Mouse (Mus musculus) neural tube, embryonic 14.5 days (tissue): Measurements from ENCODE around the gene Gm5767. TPM values are rescaled to one million over a fixed set of nuclear protein-coding genes. Genes with fewer than 3 reads are reported as not detected.

Source experiments
- ATAC-seq: fragments of 200-750 bp; cut with Nextera tagmentation; 2 replicates; pipeline ENCODE4 v1.8.0; 2017; ENCODE audit warnings: low read depth, mild to moderate bottlenecking, moderate TSS enrichment, moderate library complexity
- H3K27ac ChIP-seq: fragments of 300-500 bp; sonication (generic); 2 replicates; pipeline ENCODE4 v1.5.1; 2014; ENCODE audit warnings: low read depth, mild to moderate bottlenecking, control low read depth, low read length, moderate library complexity, mixed read lengths
- H3K27me3 ChIP-seq: fragments of 300-500 bp; sonication (generic); 2 replicates; pipeline ENCODE4 v1.6.1; 2014; ENCODE audit warnings: low read length; ENCODE audit not compliant: control insufficient read depth, insufficient read depth
- H3K36me3 ChIP-seq: fragments of 300-500 bp; sonication (generic); 2 replicates; pipeline ENCODE4 v1.6.1; 2014; ENCODE audit warnings: low read length, mixed read lengths; ENCODE audit not compliant: control insufficient read depth, insufficient read depth
- H3K4me1 ChIP-seq: fragments of 300-500 bp; sonication (generic); 2 replicates; pipeline ENCODE4 v1.6.1; 2014; ENCODE audit warnings: low read length; ENCODE audit not compliant: control insufficient read depth, insufficient read depth
- H3K4me2 ChIP-seq: fragments of 300-500 bp; sonication (generic); 2 replicates; pipeline ENCODE4 v1.6.1; 2014; ENCODE audit warnings: mild to moderate bottlenecking, low read depth, low read length, control low read depth
- H3K4me3 ChIP-seq: fragments of 300-500 bp; sonication (generic); 2 replicates; pipeline ENCODE4 v1.5.1; 2014; ENCODE audit warnings: low read depth, low read length, control low read depth, mixed read lengths
- H3K9ac ChIP-seq: fragments of 300-500 bp; sonication (generic); replicated peaks from 2 replicates; pipeline ENCODE4 v1.6.1; 2014; ENCODE audit warnings: low read depth, mild to moderate bottlenecking, control low read depth, low read length, mixed read lengths
- H3K9me3 ChIP-seq: fragments of 300-500 bp; sonication (generic); 2 replicates; pipeline ENCODE4 v1.6.1; 2016; ENCODE audit warnings: low read length; ENCODE audit not compliant: control insufficient read depth
- WGBS: fragments of 180-500 bp; shearing (Covaris S2); extraction: QIAGEN DNeasy Blood & Tissue Kit; methylation state at CpG from one replicate; pipeline ENCODE4 v1.1.7; 2014; 5-methylcytosine and 5-hydroxymethylcytosine counted together
- polyA plus RNA-seq: library from polyadenylated mRNA; unstranded; fragments of >200 nt; fragmentation: Nextera tagmentation; extraction: Ambion mirVana; gene quantifications from 2 replicates; pipeline ENCODE4 v1.2.1, GENCODE M21; 2014

Gm5767 gene
- polyA plus RNA-seq, 1 experiment from 2014 or later, result not detected

- Histone ChIP-seq H3K9me3 (no peaks in the 10 kb centered on the region), H3K9ac (no peak overlapping the region), H3K4me3 (no peak overlapping the region), H3K4me2 (no peak overlapping the region), H3K27me3 (no peaks in the 10 kb centered on the region), H3K27ac (no peak overlapping the region), H3K36me3 (peaks cover 5% of the 10 kb centered on the region; the same call in 1 of the 2 replicates), H3K4me1 (peaks cover 52% of the 10 kb centered on the region)
- ATAC-seq, result no peak
- 63% methylated on average over 2 of the region's 2 CpGs for WGBS
Observed at GRCm38 (mm10) chr16:8666452-8666851, 14.1 kb upstream of the Gm5767 start.

- H3K9ac ChIP-seq, result no peak overlapping the region
- WGBS, result 88% methylated on average over 7 of the region's 7 CpGs
Observed at GRCm38 (mm10) chr16:8667261-8667660, 13.3 kb upstream of the Gm5767 start.

GRCm38 (mm10) chr16:8667814-8668213 lies 12.8 kb upstream of the Gm5767 start:
- 74% methylated on average over 4 of the region's 4 CpGs for WGBS
- H3K4me1 ChIP-seq, result peaks cover 52% of the 10 kb centered on the region

More at GRCm38 (mm10) chr16:8667261-8667660, 13.3 kb upstream of the Gm5767 start:
- Histone ChIP-seq H3K27me3 (no peaks in the 10 kb centered on the region), H3K4me2 (no peak overlapping the region; the same call in 1 of the 2 replicates), H3K36me3 (0 out of 2 replicates have a peak, but pooled peaks cover 5% of the 10 kb centered on the region), H3K4me1 (peaks cover 52% of the 10 kb centered on the region), H3K4me3 (no peak overlapping the region), H3K9me3 (no peaks in the 10 kb centered on the region), H3K27ac (no peak overlapping the region)
- no peak for ATAC-seq

GRCm38 (mm10) chr16:8668386-8668785 lies 12.2 kb upstream of the Gm5767 start:
- H3K9ac ChIP-seq, result no peak overlapping the region
- H3K27me3 ChIP-seq, result no peaks in the 10 kb centered on the region
- 51% methylated on average over 2 of the region's 2 CpGs for WGBS
- peaks cover 52% of the 10 kb centered on the region for H3K4me1 ChIP-seq
- no peak overlapping the region for H3K27ac ChIP-seq
- ATAC-seq, result no peak
- no peak overlapping the region for H3K4me3 ChIP-seq
- H3K4me2 ChIP-seq, result peak overlapping the region; percentile 16; the same call in 1 of the 2 replicates
- H3K9me3 ChIP-seq, result no peaks in the 10 kb centered on the region
- 0 out of 2 replicates have a peak, but pooled peaks cover 5% of the 10 kb centered on the region for H3K36me3 ChIP-seq

More at GRCm38 (mm10) chr16:8667814-8668213, 12.8 kb upstream of the Gm5767 start:
- H3K36me3 ChIP-seq, result 0 out of 2 replicates have a peak, but pooled peaks cover 5% of the 10 kb centered on the region
- no peak overlapping the region for H3K4me3 ChIP-seq
- ATAC-seq, result no peak
- 0 out of 2 replicates have a peak overlapping the region, but pooled peaks have one; percentile 11 for H3K9ac ChIP-seq
- H3K4me2 ChIP-seq, result no peak overlapping the region; the same call in 1 of the 2 replicates
- no peak overlapping the region for H3K27ac ChIP-seq
- no peaks in the 10 kb centered on the region for H3K9me3 ChIP-seq
- H3K27me3 ChIP-seq, result no peaks in the 10 kb centered on the region

- H3K4me2 ChIP-seq, result peak overlapping the region; percentile 89
- peaks cover 46% of the 10 kb centered on the region for H3K4me1 ChIP-seq
- ATAC-seq, result no peak
- peak overlapping the region; percentile 80 for H3K9ac ChIP-seq
- peak overlapping the region; percentile 79 for H3K27ac ChIP-seq
- H3K4me3 ChIP-seq, result peak overlapping the region; percentile 89
- 50% methylated on average over 5 of the region's 5 CpGs for WGBS
- H3K9me3 ChIP-seq, result no peaks in the 10 kb centered on the region
- H3K36me3 ChIP-seq, result no peaks in the 10 kb centered on the region
- no peaks in the 10 kb centered on the region for H3K27me3 ChIP-seq
Observed at GRCm38 (mm10) chr16:8669432-8669831, 11.1 kb upstream of the Gm5767 start.

GRCm38 (mm10) chr16:8670041-8671035 lies 10.2 kb upstream of the Gm5767 start:
- peaks cover 44% of the 10 kb centered on the region for H3K4me1 ChIP-seq
- no peaks in the 10 kb centered on the region for H3K36me3 ChIP-seq
- no peaks in the 10 kb centered on the region for H3K9me3 ChIP-seq
- H3K27ac ChIP-seq, result peak overlapping the region; percentile 79
- peak overlapping the region; percentile 80 for H3K9ac ChIP-seq
- ATAC-seq, result peak; percentile 39
- peak overlapping the region; percentile 89 for H3K4me3 ChIP-seq
- WGBS, result 6% methylated on average over 14 of the region's 15 CpGs
- peak overlapping the region; percentile 89 for H3K4me2 ChIP-seq
- H3K27me3 ChIP-seq, result no peaks in the 10 kb centered on the region

GRCm38 (mm10) chr16:8671551-8672349 lies 8.8 kb upstream of the Gm5767 start, which contains the start of gene Carhsp1:
Gene Carhsp1 (minus strand): TSS chr16:8672155.
- H3K9me3 ChIP-seq, result no peaks in the 10 kb centered on the region
- H3K27ac ChIP-seq, result peak within 1 kb of the TSS; percentile 79
- no peaks in the 10 kb centered on the region for H3K36me3 ChIP-seq
- peaks cover 35% of the 10 kb centered on the region for H3K4me1 ChIP-seq
- peak within 1 kb of the TSS; percentile 89 for H3K4me3 ChIP-seq
- H3K9ac ChIP-seq, result peak within 1 kb of the TSS; percentile 80
- peak within 1 kb of the TSS; percentile 89 for H3K4me2 ChIP-seq
- ATAC-seq, result peak; percentile 93
- WGBS, result under 1% methylated on average over 63 of the region's 67 CpGs
- H3K27me3 ChIP-seq, result no peaks in the 10 kb centered on the region

- Histone ChIP-seq H3K4me1 (peaks cover 34% of the 10 kb centered on the region), H3K36me3 (no peaks in the 10 kb centered on the region), H3K27ac (peak overlapping the region; percentile 60; the same call in 1 of the 2 replicates), H3K9me3 (no peaks in the 10 kb centered on the region), H3K27me3 (no peaks in the 10 kb centered on the region), H3K9ac (peak overlapping the region; percentile 80), H3K4me2 (peak overlapping the region; percentile 89), H3K4me3 (peak overlapping the region; percentile 89)
- under 1% methylated on average over 18 of the region's 18 CpGs for WGBS
- ATAC-seq, result no peak
Observed at GRCm38 (mm10) chr16:8672350-8672687, 8.3 kb upstream of the Gm5767 start.
